Mouse (Mus musculus): Measurements from ENCODE around the gene Recql5. TPM values are rescaled to one million over a fixed set of nuclear protein-coding genes. Genes with fewer than 3 reads are reported as not detected.

The Recql5 gene
- total and polyA plus RNA-seq, 2 experiments from 2014 or later = 7.9 to 14.3 TPM

DNA sequence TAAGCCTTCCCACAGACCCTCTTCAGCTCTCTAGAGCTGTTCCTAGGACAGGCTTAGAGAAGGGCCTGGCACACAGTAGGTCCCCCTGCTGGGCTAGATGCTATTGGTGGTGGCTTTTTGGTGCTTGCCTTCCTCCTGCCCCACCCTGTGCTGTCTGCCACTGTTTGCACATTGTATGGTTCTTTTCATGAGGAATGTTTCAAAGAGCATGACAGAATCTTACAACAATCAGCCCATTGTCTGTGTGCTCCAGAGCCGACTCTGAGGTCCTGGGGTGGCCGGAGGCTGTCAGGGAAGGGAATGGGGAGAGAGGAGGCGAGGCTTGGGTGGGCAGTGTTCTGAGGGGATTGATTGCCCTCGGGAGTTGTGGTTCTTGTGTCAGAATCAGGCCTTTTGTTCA is 23.2 kb upstream of the Recql5 start:
- H3K27ac ChIP-seq = peak overlapping the region; percentile 65
- DNase-seq (ENCODE audit: low spot score) = peak; percentile 54
- peak; percentile 12 for TF ChIP-seq CTCF (IDR thresholded peaks at IDR 0.05; ENCODE audit: low read depth)

DNA sequence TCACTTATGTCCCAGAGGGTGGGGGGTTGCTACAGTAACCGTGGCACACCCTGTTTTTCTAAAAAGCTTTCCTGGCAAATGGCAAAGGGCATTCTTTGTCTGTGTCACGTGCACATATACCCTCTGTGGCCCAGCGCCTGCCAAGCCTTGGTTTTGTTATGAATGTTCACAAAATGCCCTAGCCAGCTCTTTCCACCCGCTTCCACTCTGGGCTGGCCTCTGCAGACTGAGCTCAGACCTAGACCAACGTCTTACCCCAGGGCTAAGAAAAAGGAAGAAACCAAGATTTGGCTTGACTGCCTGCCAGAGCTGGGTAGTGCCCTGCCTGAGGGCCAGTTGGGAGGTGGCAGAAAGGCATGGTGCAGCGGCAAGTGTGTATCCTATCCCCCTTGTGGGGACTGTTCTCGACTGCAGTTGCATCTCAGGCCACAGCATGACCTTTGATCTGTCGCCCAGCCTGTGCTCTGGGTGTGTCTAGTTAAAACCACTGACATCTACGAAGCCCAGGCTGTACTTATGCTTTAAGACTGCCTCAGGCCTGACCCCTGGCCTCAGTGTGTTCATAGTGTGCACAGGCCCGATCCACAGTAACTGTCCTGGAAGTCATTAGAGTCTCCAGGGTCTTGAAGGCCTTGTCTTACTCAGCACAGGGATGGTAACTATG is 22.1 kb upstream of the Recql5 start:
- peak; percentile 67 for DNase-seq (ENCODE audit: low spot score)
- TF ChIP-seq CTCF (IDR thresholded peaks at IDR 0.05; ENCODE audit: low read depth) = peak; percentile 14; the same call in 1 of the 2 replicates
- Histone ChIP-seq H3K9ac (replicated peaks; ENCODE audit: low read length) (no peak overlapping the region), H3K27ac (peak overlapping the region; percentile 59), H3K4me3 (ENCODE audit: low read length) (no peak overlapping the region), H3K36me3 (ENCODE audit: insufficient read depth, low read length) (peaks cover 17% of the 10 kb centered on the region; the same call in 1 of the 2 replicates), H3K27me3 (ENCODE audit: insufficient read depth, low read length) (no peaks in the 10 kb centered on the region), H3K4me2 (ENCODE audit: low read depth, low read length) (no peak overlapping the region), H3K4me1 (ENCODE audit: insufficient read depth, low read length) (peaks cover 14% of the 10 kb centered on the region; the same call in 1 of the 2 replicates), H3K9me3 (ENCODE audit: low read length) (no peaks in the 10 kb centered on the region)
- ATAC-seq = peak; percentile 57
- 38% methylated on average over 10 of the region's 10 CpGs for WGBS

More for the DNA sequence above, 23.2 kb upstream of the Recql5 start:
- WGBS = 26% methylated on average over 4 of the region's 4 CpGs
- peak; percentile 81 for ATAC-seq
- peaks cover 28% of the 10 kb centered on the region; the same call in 1 of the 2 replicates for H3K36me3 ChIP-seq (ENCODE audit: insufficient read depth, low read length)
- H3K4me1 ChIP-seq (ENCODE audit: insufficient read depth, low read length) = peaks cover 13% of the 10 kb centered on the region; the same call in 1 of the 2 replicates
- no peaks in the 10 kb centered on the region for H3K9me3 ChIP-seq (ENCODE audit: low read length)
- H3K27me3 ChIP-seq (ENCODE audit: insufficient read depth, low read length) = no peaks in the 10 kb centered on the region
- H3K4me2 ChIP-seq (ENCODE audit: low read depth, low read length) = no peak overlapping the region
- no peak overlapping the region for H3K4me3 ChIP-seq (ENCODE audit: low read length)
- no peak overlapping the region for H3K9ac ChIP-seq (replicated peaks; ENCODE audit: low read length)

DNA sequence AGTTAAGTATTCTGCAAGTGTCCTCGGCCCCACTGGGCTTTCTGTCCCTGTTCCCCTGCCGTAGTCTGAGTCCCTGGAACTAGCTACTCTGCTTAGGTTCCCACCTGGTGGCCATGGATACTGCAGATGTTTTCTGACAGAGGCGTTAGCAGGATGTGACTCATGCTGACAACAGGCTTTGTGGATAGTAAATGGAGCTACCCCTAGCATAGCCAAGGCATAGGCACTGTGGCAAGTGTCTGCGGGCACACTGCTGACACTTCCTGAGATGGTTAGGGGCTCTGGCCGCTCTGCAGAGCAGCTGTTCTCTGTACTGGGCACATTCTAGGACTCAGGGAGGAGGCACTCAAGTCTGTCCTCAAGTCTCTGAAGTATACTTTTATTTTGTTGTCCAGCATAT is 21.4 kb upstream of the Recql5 start:
- DNase-seq (ENCODE audit: low spot score) (no peak), ATAC-seq (no peak)
- no peak for TF ChIP-seq CTCF (IDR thresholded peaks at IDR 0.05; ENCODE audit: low read depth)
- H3K4me2 ChIP-seq (ENCODE audit: low read depth, low read length) = no peak overlapping the region
- no peak overlapping the region for H3K9ac ChIP-seq (replicated peaks; ENCODE audit: low read length)
- peaks cover 17% of the 10 kb centered on the region; the same call in 1 of the 2 replicates for H3K36me3 ChIP-seq (ENCODE audit: insufficient read depth, low read length)
- H3K9me3 ChIP-seq (ENCODE audit: low read length) = no peaks in the 10 kb centered on the region
- H3K27me3 ChIP-seq (ENCODE audit: insufficient read depth, low read length) = no peaks in the 10 kb centered on the region
- 66% methylated on average over 5 of the region's 5 CpGs for WGBS
- H3K27ac ChIP-seq = peak overlapping the region; percentile 59; the same call in 1 of the 2 replicates
- H3K4me3 ChIP-seq (ENCODE audit: low read length) = no peak overlapping the region
- peaks cover 14% of the 10 kb centered on the region; the same call in 1 of the 2 replicates for H3K4me1 ChIP-seq (ENCODE audit: insufficient read depth, low read length)

DNA sequence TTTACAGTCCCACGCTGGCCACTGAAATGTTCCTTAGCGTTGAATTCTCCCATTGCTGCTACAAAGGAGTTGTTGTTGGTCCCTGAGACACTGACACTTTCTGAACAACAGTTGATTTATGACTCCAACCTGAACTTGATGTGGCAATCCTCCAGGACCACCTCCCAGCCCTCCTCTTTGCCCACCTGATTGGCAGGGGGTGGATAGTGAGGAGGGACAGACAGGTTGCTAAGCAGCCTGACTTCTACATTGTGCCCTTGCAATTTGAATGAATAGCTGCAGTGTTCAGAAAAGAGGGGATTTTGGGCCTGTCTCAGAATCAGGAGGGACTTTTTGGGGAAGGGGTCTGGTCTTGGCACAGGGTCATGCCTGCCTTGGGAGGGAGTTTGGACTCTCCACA is 17.4 kb upstream of the Recql5 start:
- WGBS = 50% methylated on average over 2 of the region's 2 CpGs
- H3K9me3 ChIP-seq (ENCODE audit: low read length) = no peaks in the 10 kb centered on the region
- H3K27ac ChIP-seq = peak overlapping the region; percentile 76
- peaks cover 6% of the 10 kb centered on the region; the same call in 1 of the 2 replicates for H3K36me3 ChIP-seq (ENCODE audit: insufficient read depth, low read length)
- ATAC-seq (peak; percentile 79), DNase-seq (ENCODE audit: low spot score) (peak; percentile 65)
- TF ChIP-seq CTCF (IDR thresholded peaks at IDR 0.05; ENCODE audit: low read depth) = no peak
- no peaks in the 10 kb centered on the region for H3K27me3 ChIP-seq (ENCODE audit: insufficient read depth, low read length)
- no peak overlapping the region for H3K4me2 ChIP-seq (ENCODE audit: low read depth, low read length)
- H3K9ac ChIP-seq (replicated peaks; ENCODE audit: low read length) = no peak overlapping the region
- H3K4me1 ChIP-seq (ENCODE audit: insufficient read depth, low read length) = peaks cover 14% of the 10 kb centered on the region; the same call in 1 of the 2 replicates
- H3K4me3 ChIP-seq (ENCODE audit: low read length) = no peak overlapping the region

DNA sequence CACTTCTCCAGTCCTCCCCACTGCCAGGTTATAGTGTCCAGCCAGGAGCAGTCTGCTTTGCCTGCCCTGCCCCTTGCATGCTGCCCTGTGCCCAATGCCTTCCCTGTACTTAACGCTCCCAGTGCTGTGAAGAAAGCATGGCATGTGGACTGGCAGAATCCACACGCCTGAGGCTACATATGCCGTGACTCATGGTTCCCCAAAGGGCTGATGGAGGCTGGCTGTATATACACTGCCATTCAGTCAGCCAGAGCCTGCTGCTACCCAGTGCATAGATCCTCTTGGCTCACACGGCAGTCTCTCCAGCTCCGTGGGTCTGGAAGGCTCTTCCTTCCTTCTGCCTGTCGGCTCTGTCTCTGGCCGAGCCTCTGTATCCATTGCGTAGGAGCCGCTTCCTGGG is 15.0 kb upstream of the Recql5 start:
- no peak overlapping the region for H3K4me2 ChIP-seq (ENCODE audit: low read depth, low read length)
- TF ChIP-seq CTCF (IDR thresholded peaks at IDR 0.05; ENCODE audit: low read depth) = no peak
- DNase-seq (ENCODE audit: low spot score) (no peak), ATAC-seq (no peak)
- WGBS = 79% methylated on average over 9 of the region's 9 CpGs
- no peak overlapping the region for H3K4me3 ChIP-seq (ENCODE audit: low read length)
- no peaks in the 10 kb centered on the region for H3K9me3 ChIP-seq (ENCODE audit: low read length)
- H3K27ac ChIP-seq = no peak overlapping the region
- H3K27me3 ChIP-seq (ENCODE audit: insufficient read depth, low read length) = no peaks in the 10 kb centered on the region
- no peak overlapping the region for H3K9ac ChIP-seq (replicated peaks; ENCODE audit: low read length)
- peaks cover 11% of the 10 kb centered on the region for H3K36me3 ChIP-seq (ENCODE audit: insufficient read depth, low read length)
- H3K4me1 ChIP-seq (ENCODE audit: insufficient read depth, low read length) = 0 out of 2 replicates have a peak, but pooled peaks cover 4% of the 10 kb centered on the region

DNA sequence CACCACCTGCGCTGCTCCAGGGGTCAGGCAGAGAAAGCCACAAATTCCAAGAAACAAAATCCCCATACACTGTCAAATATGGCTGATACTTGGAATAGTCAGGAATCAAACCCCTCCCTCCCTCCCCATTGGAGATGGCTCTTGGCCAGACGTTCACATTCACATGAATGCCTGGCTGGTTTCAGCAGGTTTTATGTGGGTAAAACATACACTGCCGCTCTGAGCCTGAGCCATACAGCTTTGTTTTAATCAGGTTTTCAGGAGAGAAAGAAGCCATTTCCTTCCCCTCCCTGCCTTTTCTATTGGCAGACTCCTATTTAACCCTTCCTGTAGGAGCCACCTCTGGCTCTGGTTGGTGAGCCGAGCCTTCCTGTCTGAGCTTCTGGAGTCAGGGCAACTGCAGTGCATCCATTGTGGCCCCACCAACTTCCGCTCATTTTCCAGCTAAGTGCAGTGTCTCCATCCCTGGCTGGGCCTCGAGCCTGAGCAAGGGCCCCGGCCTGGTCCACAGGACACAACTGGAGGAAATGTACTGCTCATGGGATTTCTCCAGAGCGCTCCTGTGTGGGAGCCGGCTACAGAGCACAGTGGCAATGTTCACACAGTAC is 13.0 kb upstream of the Recql5 start:
- DNase-seq (ENCODE audit: low spot score) (no peak), ATAC-seq (no peak)
- H3K9me3 ChIP-seq (ENCODE audit: low read length) = no peaks in the 10 kb centered on the region
- peak overlapping the region; percentile 32; the same call in 1 of the 2 replicates for H3K27ac ChIP-seq
- H3K4me1 ChIP-seq (ENCODE audit: insufficient read depth, low read length) = no peaks in the 10 kb centered on the region
- WGBS = 75% methylated on average over 9 of the region's 9 CpGs
- H3K27me3 ChIP-seq (ENCODE audit: insufficient read depth, low read length) = no peaks in the 10 kb centered on the region
- TF ChIP-seq CTCF (IDR thresholded peaks at IDR 0.05; ENCODE audit: low read depth) = no peak
- no peak overlapping the region for H3K4me2 ChIP-seq (ENCODE audit: low read depth, low read length)
- H3K9ac ChIP-seq (replicated peaks; ENCODE audit: low read length) = no peak overlapping the region
- H3K4me3 ChIP-seq (ENCODE audit: low read length) = no peak overlapping the region
- H3K36me3 ChIP-seq (ENCODE audit: insufficient read depth, low read length) = peaks cover 5% of the 10 kb centered on the region

Data from hindbrain, postnatal 0 days (tissue).